In the genomic region with DNA sequence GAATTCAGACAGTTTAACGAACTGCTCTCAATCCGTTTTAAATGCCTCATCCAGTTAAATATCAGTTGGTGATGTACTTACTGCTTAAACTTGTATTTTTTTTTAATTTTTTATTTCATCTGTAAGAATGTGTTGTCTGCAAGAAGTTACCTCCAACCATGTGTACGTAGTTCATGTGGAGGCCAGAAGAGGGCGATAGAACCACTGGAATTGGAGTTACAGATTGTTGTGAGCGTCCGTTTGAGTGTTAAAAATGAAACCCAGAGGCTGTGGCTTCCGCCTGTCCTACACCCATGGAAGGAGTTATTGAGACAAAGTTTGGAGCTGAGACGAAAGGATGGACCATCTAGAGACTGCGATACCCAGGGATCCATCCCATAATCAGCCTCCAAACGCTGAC, we compare ENCODE assay signal across 9 mouse cellular contexts. TPM values are rescaled to one million over a fixed set of nuclear protein-coding genes. Genes with fewer than 3 reads are reported as not detected.
DNase-seq lines count a peak whose midpoint lies in the region; ATAC-seq and TF ChIP-seq lines count a peak whose summit lies in the region.
"Had no signal": no experiment of that assay in that cellular context is flagged by ENCODE, and none has a peak within 500 bp of the region (broad histone marks: within the 10 kb centered on the region; RNA-seq: fewer than 3 reads in every experiment).

No protein-coding gene starts in this region.

- H3K36me3 ChIP-seq in heart, adult 2 months (ENCODE audit: control insufficient read depth, insufficient read depth, low read length) = no peaks in the 10 kb centered on the region
- no peaks in the 10 kb centered on the region for H3K36me3 ChIP-seq in stomach, postnatal 0 days (ENCODE audit: control insufficient read depth, insufficient read depth, low read length)

- H3K27ac ChIP-seq in heart, adult 2 months = no peak overlapping the region
- no peak overlapping the region for H3K27ac ChIP-seq in stomach, postnatal 0 days (replicated peaks)

- H3K4me2 ChIP-seq in stomach, postnatal 0 days (replicated peaks; ENCODE audit: low read depth) = no peak overlapping the region

- ATAC-seq in stomach, postnatal 0 days (ENCODE audit: low FRiP score, low TSS enrichment) = no peak

- 68% methylated on average over 10 of the region's 10 CpGs for WGBS in heart, adult 2 months
- 72% methylated on average over 10 of the region's 10 CpGs for WGBS in stomach, postnatal 0 days

- no peaks in the 10 kb centered on the region for H3K27me3 ChIP-seq in heart, adult 2 months (ENCODE audit: control insufficient read depth, insufficient read depth, low read length)
- no peaks in the 10 kb centered on the region for H3K27me3 ChIP-seq in stomach, postnatal 0 days (ENCODE audit: control insufficient read depth, insufficient read depth, low read length)

- intact Hi-C loops in heart, adult 2 months (cut with DNase I) = loop anchor here (10.0 kb wide), 1 partner anchor 402 kb away; no protein-coding TSS in a partner anchor
- intact Hi-C loops in heart, postnatal 25 days (cut with DNase I) = loop anchor here (10.0 kb wide), 1 partner anchor 402 kb away; no protein-coding TSS in a partner anchor

- no peak for DNase-seq in heart, adult 2 months
- no peak for DNase-seq in heart, postnatal 25 days (ENCODE audit: low spot score)
- DNase-seq in right cerebral cortex, postnatal 4 days = peak; percentile 7
- no peak for DNase-seq in right cerebral cortex, postnatal 14 days
- DNase-seq in embryo, embryonic 9.5 days (ENCODE audit: extremely low spot score) = peak; percentile 6
- peak; percentile 35 for DNase-seq in stomach, postnatal 0 days (ENCODE audit: low spot score)
- no peak for DNase-seq in T-cell, adult 2 months (ENCODE audit: low spot score)
- DNase-seq in adrenal gland, adult (ENCODE audit: inconsistent age in 2 of 2, low spot score in 1 of 2) = no peak

- no peaks in the 10 kb centered on the region for H3K79me2 ChIP-seq in heart, adult 2 months (replicated peaks; ENCODE audit: control insufficient read depth, insufficient read depth, low read length)

- no peak for TF ChIP-seq POLR2A in heart, adult 2 months (IDR thresholded peaks at IDR 0.05; ENCODE audit: insufficient read depth, low read depth, low read length)

- no peak overlapping the region for H3K9ac ChIP-seq in heart, adult 2 months (ENCODE audit: low read depth, low read length)
- no peak overlapping the region for H3K9ac ChIP-seq in stomach, postnatal 0 days (ENCODE audit: low read length)

- no peaks in the 10 kb centered on the region for H3K4me1 ChIP-seq in heart, adult 2 months (ENCODE audit: control insufficient read depth, insufficient read depth, low read length)
- no peaks in the 10 kb centered on the region for H3K4me1 ChIP-seq in stomach, postnatal 0 days (replicated peaks; ENCODE audit: control insufficient read depth, insufficient read depth)

- TF ChIP-seq EP300 in heart, adult 2 months (IDR thresholded peaks at IDR 0.05; ENCODE audit: insufficient read depth, low read depth, low read length) = no peak
- TF ChIP-seq EP300 in stomach, postnatal 0 days (optimal IDR thresholded peaks at IDR 0.05) = no peak

- peak; percentile 20; the same call in 1 of the 2 replicates for TF ChIP-seq CTCF in heart, adult 2 months (IDR thresholded peaks at IDR 0.05)
- TF ChIP-seq CTCF in stomach, postnatal 0 days (IDR thresholded peaks at IDR 0.05; ENCODE audit: low read depth) = peak; percentile 65

- H3K4me3 ChIP-seq in heart, adult 2 months = no peak overlapping the region
- no peak overlapping the region for H3K4me3 ChIP-seq in stomach, postnatal 0 days (ENCODE audit: low read depth, low read length)
- H3K4me3 ChIP-seq: erythroblast, embryonic 14.5 days had no signal

- H3K9me3 ChIP-seq in stomach, postnatal 0 days (ENCODE audit: control insufficient read depth, low read length) = no peaks in the 10 kb centered on the region

RNA-seq across cellular contexts. Expression of a gene that starts 27.5 kb away (rescaled TPM):
- total RNA-seq in heart, adult 2 months (2021) = 10 to 100 TPM; 17.3 to 19.9 TPM
- polyA plus RNA-seq in heart, adult 2 months (2012; rRNA removed) = 10.4 and 13.6 TPM in 2 replicates
- total RNA-seq in heart, postnatal 25 days (2021) = 10 to 100 TPM; 21.4 to 25.4 TPM
- polyA plus RNA-seq in stomach, postnatal 0 days (2015; fragmentation: Nextera tagmentation; extraction: Ambion mirVana) = 666 and 760 TPM in 2 replicates
- polyA plus RNA-seq: erythroblast, embryonic 14.5 days had no signal

Comparison
In these comparisons a context has a peak if more than half of its experiments do, and no peak if none do; other contexts are left out.
1. DNase-seq: peak in right cerebral cortex, postnatal 4 days (single experiment), embryo, embryonic 9.5 days (single experiment) and stomach, postnatal 0 days (single experiment); none in heart, adult 2 months (0 of 2), heart, postnatal 25 days (single experiment), right cerebral cortex, postnatal 14 days (single experiment), T-cell, adult 2 months (single experiment) and adrenal gland, adult (0 of 2).